Mouse (Mus musculus) hindbrain, embryonic 16.5 days (tissue): Measurements from ENCODE around the gene Rell1. TPM values are rescaled to one million over a fixed set of nuclear protein-coding genes. Genes with fewer than 3 reads are reported as not detected.

Experiments
- ATAC-seq: fragments of 200-750 bp; cut with Nextera tagmentation; 2 replicates; pipeline ENCODE4 v1.8.0; 2017; ENCODE audit warnings: moderate TSS enrichment, moderate library complexity
- H3K27ac ChIP-seq: fragments of 300-500 bp; sonication (generic); 2 replicates; pipeline ENCODE4 v1.5.1; 2014; ENCODE audit warnings: low read depth, mild to moderate bottlenecking, control low read depth, low read length, moderate library complexity
- H3K27me3 ChIP-seq: fragments of 300-500 bp; sonication (generic); replicated peaks from 2 replicates; pipeline ENCODE4 v1.6.1; 2014; ENCODE audit warnings: low read length; ENCODE audit not compliant: control insufficient read depth, insufficient read depth
- H3K36me3 ChIP-seq: fragments of 300-500 bp; sonication (generic); 2 replicates; pipeline ENCODE4 v1.6.1; 2014; ENCODE audit warnings: mild to moderate bottlenecking, low read length, moderate library complexity, mixed read lengths; ENCODE audit not compliant: control insufficient read depth, insufficient read depth
- H3K4me1 ChIP-seq: fragments of 300-500 bp; sonication (generic); 2 replicates; pipeline ENCODE4 v1.6.1; 2014; ENCODE audit warnings: low read depth, low read length; ENCODE audit not compliant: control insufficient read depth, insufficient read depth
- H3K4me2 ChIP-seq: fragments of 300-500 bp; sonication (generic); 2 replicates; pipeline ENCODE4 v1.6.1; 2014; ENCODE audit warnings: mild to moderate bottlenecking, low read length, control low read depth, moderate library complexity
- H3K4me3 ChIP-seq: fragments of 300-500 bp; sonication (generic); 2 replicates; pipeline ENCODE4 v1.5.1; 2014; ENCODE audit warnings: mild to moderate bottlenecking, low read length, control low read depth, moderate library complexity
- H3K9ac ChIP-seq: fragments of 300-500 bp; sonication (generic); 2 replicates; pipeline ENCODE4 v1.6.1; 2014; ENCODE audit warnings: low read depth, mild to moderate bottlenecking, control low read depth, low read length, moderate library complexity
- H3K9me3 ChIP-seq: fragments of 300-500 bp; sonication (generic); 2 replicates; pipeline ENCODE4 v1.6.1; 2014; ENCODE audit warnings: mild to moderate bottlenecking, low read length, moderate library complexity; ENCODE audit not compliant: control insufficient read depth
- WGBS: fragments of 180-500 bp; shearing (Covaris S2); extraction: QIAGEN DNeasy Blood & Tissue Kit; methylation state at CpG from one replicate; pipeline ENCODE4 v1.1.7; 2014; 5-methylcytosine and 5-hydroxymethylcytosine counted together
- polyA plus RNA-seq: library from polyadenylated mRNA; unstranded; fragments of >200 nt; fragmentation: Nextera tagmentation; extraction: Ambion mirVana; gene quantifications from 2 replicates; pipeline ENCODE4 v1.2.1, GENCODE M21; 2015

Gene Rell1
- polyA plus RNA-seq = 8.8 and 9.4 TPM in 2 replicates

- H3K4me3 ChIP-seq = peak within 1 kb of the TSS; percentile 78
- peak within 1 kb of the TSS; percentile 80 for H3K9ac ChIP-seq
- H3K27me3 ChIP-seq = no peaks in the 10 kb centered on the region
- peaks cover 14% of the 10 kb centered on the region for H3K4me1 ChIP-seq
- H3K27ac ChIP-seq = peak within 1 kb of the TSS; percentile 75
- under 1% methylated on average over 59 of the region's 85 CpGs for WGBS
- H3K9me3 ChIP-seq = no peaks in the 10 kb centered on the region
- H3K4me2 ChIP-seq = peak within 1 kb of the TSS; percentile 99
- no peaks in the 10 kb centered on the region for H3K36me3 ChIP-seq
- peak; percentile 98 for ATAC-seq
Observed at GRCm38 (mm10) chr5:63968443-63969415, at the start of gene Rell1. Gene Rell1, minus strand, starts transcription at chr5:63968897.

- no peaks in the 10 kb centered on the region for H3K27me3 ChIP-seq
- H3K27ac ChIP-seq = no peak overlapping the region
- no peak overlapping the region for H3K4me2 ChIP-seq
- H3K9me3 ChIP-seq = no peaks in the 10 kb centered on the region
- no peak for ATAC-seq
- no peaks in the 10 kb centered on the region for H3K36me3 ChIP-seq
- H3K9ac ChIP-seq = no peak overlapping the region
- 79% methylated on average over 12 of the region's 13 CpGs for WGBS
- H3K4me3 ChIP-seq = no peak overlapping the region
- H3K4me1 ChIP-seq = no peaks in the 10 kb centered on the region
Observed at GRCm38 (mm10) chr5:64012596-64013366, 44.1 kb upstream of the Rell1 start.

DNA sequence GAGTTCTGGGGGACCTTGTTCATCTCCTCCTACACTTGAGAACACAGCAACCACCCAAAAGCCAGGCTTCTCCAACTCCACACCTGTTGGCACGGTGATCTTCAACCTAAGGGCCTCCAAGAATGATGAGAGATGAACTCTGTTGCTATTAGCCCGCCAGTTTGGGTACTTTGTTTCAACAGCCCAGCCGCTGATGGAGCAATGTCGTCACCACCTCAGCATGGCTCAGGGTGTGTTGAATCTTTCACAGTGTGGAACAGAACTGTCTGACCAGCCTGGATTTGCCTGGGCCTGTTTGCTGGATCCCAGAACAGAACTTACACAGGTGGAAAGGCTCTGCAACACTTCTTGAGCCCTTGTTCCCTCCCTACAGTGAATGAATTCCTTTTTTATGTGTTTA is 37.9 kb upstream of the Rell1 start:
- no peaks in the 10 kb centered on the region for H3K27me3 ChIP-seq
- 93% methylated on average over 4 of the region's 4 CpGs for WGBS
- H3K9ac ChIP-seq = no peak overlapping the region
- H3K4me1 ChIP-seq = no peaks in the 10 kb centered on the region
- H3K9me3 ChIP-seq = no peaks in the 10 kb centered on the region
- no peaks in the 10 kb centered on the region for H3K36me3 ChIP-seq
- H3K4me2 ChIP-seq = no peak overlapping the region
- no peak overlapping the region for H3K27ac ChIP-seq
- no peak for ATAC-seq
- no peak overlapping the region for H3K4me3 ChIP-seq

DNA sequence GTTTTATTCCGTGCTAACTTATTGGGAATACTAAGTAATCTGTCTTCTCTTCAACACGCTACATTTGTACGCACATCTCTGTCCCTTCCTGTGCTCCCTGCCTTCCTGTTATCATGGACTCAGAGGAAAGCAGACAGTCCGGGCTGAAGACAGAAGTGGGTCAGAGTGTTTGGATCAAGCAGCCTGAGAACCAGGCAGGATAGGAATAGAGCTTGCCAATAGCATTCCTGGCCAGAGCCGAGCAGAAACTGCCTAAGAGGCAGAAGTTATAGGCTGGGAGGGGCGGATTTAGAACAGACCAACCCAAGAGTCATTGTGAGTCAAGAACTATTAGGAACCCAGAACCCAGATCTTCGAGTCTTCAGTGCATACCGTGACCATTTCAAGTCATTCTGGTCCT is 34.6 kb upstream of the Rell1 start:
- Histone ChIP-seq H3K9ac (no peak overlapping the region), H3K4me1 (no peaks in the 10 kb centered on the region), H3K9me3 (no peaks in the 10 kb centered on the region), H3K4me2 (no peak overlapping the region), H3K36me3 (no peaks in the 10 kb centered on the region), H3K27me3 (no peaks in the 10 kb centered on the region), H3K27ac (no peak overlapping the region), H3K4me3 (no peak overlapping the region)
- no peak for ATAC-seq
- WGBS = 94% methylated on average over 8 of the region's 8 CpGs

- Histone ChIP-seq H3K27me3 (no peaks in the 10 kb centered on the region), H3K36me3 (no peaks in the 10 kb centered on the region)
Observed at GRCm38 (mm10) chr5:63993865-63994264, 25.2 kb upstream of the Rell1 start.

GRCm38 (mm10) chr5:63990675-63991074 is 22.0 kb upstream of the Rell1 start:
- no peaks in the 10 kb centered on the region for H3K4me1 ChIP-seq
- H3K9me3 ChIP-seq = no peaks in the 10 kb centered on the region
- ATAC-seq = no peak
- H3K36me3 ChIP-seq = no peaks in the 10 kb centered on the region
- no peak overlapping the region for H3K4me2 ChIP-seq
- H3K27ac ChIP-seq = no peak overlapping the region
- no peaks in the 10 kb centered on the region for H3K27me3 ChIP-seq
- 89% methylated on average over 3 of the region's 3 CpGs for WGBS
- no peak overlapping the region for H3K4me3 ChIP-seq
- H3K9ac ChIP-seq = no peak overlapping the region

More at GRCm38 (mm10) chr5:63993865-63994264, 25.2 kb upstream of the Rell1 start:
- ATAC-seq = no peak
- no peak overlapping the region for H3K4me3 ChIP-seq
- H3K4me2 ChIP-seq = no peak overlapping the region
- no peaks in the 10 kb centered on the region for H3K9me3 ChIP-seq
- no peaks in the 10 kb centered on the region for H3K4me1 ChIP-seq
- H3K27ac ChIP-seq = no peak overlapping the region
- no peak overlapping the region for H3K9ac ChIP-seq
- WGBS = 24% methylated on average over 3 of the region's 3 CpGs

GRCm38 (mm10) chr5:63986337-63986736 is 17.6 kb upstream of the Rell1 start:
- no peak overlapping the region for H3K4me2 ChIP-seq
- no peaks in the 10 kb centered on the region for H3K27me3 ChIP-seq
- H3K9ac ChIP-seq = no peak overlapping the region
- ATAC-seq = no peak
- no peaks in the 10 kb centered on the region for H3K4me1 ChIP-seq
- no peak overlapping the region for H3K4me3 ChIP-seq
- no peaks in the 10 kb centered on the region for H3K36me3 ChIP-seq
- WGBS = 75% methylated on average over 6 of the region's 6 CpGs
- no peaks in the 10 kb centered on the region for H3K9me3 ChIP-seq
- no peak overlapping the region for H3K27ac ChIP-seq

GRCm38 (mm10) chr5:63982296-63982695 is 13.6 kb upstream of the Rell1 start:
- Histone ChIP-seq H3K4me3 (no peak overlapping the region), H3K9ac (no peak overlapping the region), H3K36me3 (no peaks in the 10 kb centered on the region), H3K27me3 (no peaks in the 10 kb centered on the region), H3K4me1 (no peaks in the 10 kb centered on the region), H3K4me2 (no peak overlapping the region), H3K27ac (no peak overlapping the region), H3K9me3 (no peaks in the 10 kb centered on the region)
- no peak for ATAC-seq
- 72% methylated on average over 11 of the region's 11 CpGs for WGBS

- Histone ChIP-seq H3K27ac (no peak overlapping the region), H3K4me3 (no peak overlapping the region), H3K36me3 (no peaks in the 10 kb centered on the region), H3K9ac (no peak overlapping the region), H3K27me3 (no peaks in the 10 kb centered on the region), H3K4me2 (no peak overlapping the region), H3K9me3 (no peaks in the 10 kb centered on the region), H3K4me1 (peaks cover 14% of the 10 kb centered on the region)
- no peak for ATAC-seq
- 38% methylated on average over 2 of the region's 2 CpGs for WGBS
Observed at GRCm38 (mm10) chr5:63970991-63971390, 2.3 kb upstream of the Rell1 start.
